Mouse (Mus musculus) stomach, embryonic 16.5 days (tissue): ENCODE measurements around the gene Sirt4. TPM values are rescaled to one million over a fixed set of nuclear protein-coding genes. Genes with fewer than 3 reads are reported as not detected.
"Not testable (repeated sequence)": the region's sequence is repeated elsewhere in the genome, so short reads cannot be mapped to it uniquely, and the experiment has no call there.

Source experiments
- ATAC-seq: fragments of 200-750 bp; cut with Nextera tagmentation; 2 replicates; pipeline ENCODE4 v1.8.0; 2017; ENCODE audit warnings: moderate number of reproducible peaks, moderate TSS enrichment; ENCODE audit not compliant: insufficient read depth, low FRiP score
- H3K27ac ChIP-seq: fragments of 300-500 bp; sonication (generic); 2 replicates; pipeline ENCODE4 v1.5.1; 2014; ENCODE audit warnings: low read length
- H3K27me3 ChIP-seq: fragments of 300-500 bp; sonication (generic); 2 replicates; pipeline ENCODE4 v1.6.1; 2014; ENCODE audit warnings: low read length, control low read depth, mixed read lengths; ENCODE audit not compliant: control insufficient read depth, insufficient read depth
- H3K36me3 ChIP-seq: fragments of 300-500 bp; sonication (generic); 2 replicates; pipeline ENCODE4 v1.6.1; 2014; ENCODE audit warnings: low read length; ENCODE audit not compliant: control insufficient read depth, insufficient read depth
- H3K4me1 ChIP-seq: fragments of 300-500 bp; sonication (generic); 2 replicates; pipeline ENCODE4 v1.6.1; 2014; ENCODE audit warnings: low read length, control low read depth, mixed read lengths; ENCODE audit not compliant: control insufficient read depth, insufficient read depth
- H3K4me2 ChIP-seq: fragments of 300-500 bp; sonication (generic); 2 replicates; pipeline ENCODE4 v1.6.1; 2014; ENCODE audit warnings: low read depth, low read length, mixed read lengths
- H3K4me3 ChIP-seq: fragments of 300-500 bp; sonication (generic); replicated peaks from 2 replicates; pipeline ENCODE4 v1.5.1; 2014; ENCODE audit warnings: mild to moderate bottlenecking, low read length
- H3K9ac ChIP-seq: fragments of 300-500 bp; sonication (generic); 2 replicates; pipeline ENCODE4 v1.6.1; 2014; ENCODE audit warnings: low read length
- H3K9me3 ChIP-seq: fragments of 300-500 bp; sonication (generic); replicated peaks from 2 replicates; pipeline ENCODE4 v1.6.1; 2016; ENCODE audit warnings: low read length, control low read depth; ENCODE audit not compliant: control insufficient read depth
- whole genome bisulfite sequencing: fragments of 180-500 bp; shearing (Covaris S2); extraction: QIAGEN DNeasy Blood & Tissue Kit; methylation state at CpG from one replicate; pipeline ENCODE4 v1.1.7; 2014; 5-methylcytosine and 5-hydroxymethylcytosine counted together
- polyA plus RNA-seq: library from polyadenylated mRNA; unstranded; fragments of >200 nt; fragmentation: Nextera tagmentation; extraction: Ambion mirVana; gene quantifications from 2 replicates; pipeline ENCODE4 v1.2.1, GENCODE M21; 2015

The Sirt4 gene
- polyA plus RNA-seq, 1 experiment from 2014 or later, result 28.0 TPM

GRCm38 (mm10) chr5:115447108-115447507 is 37.4 kb downstream of the Sirt4 start:
- H3K9ac ChIP-seq, result no peak overlapping the region
- H3K27ac ChIP-seq, result no peak overlapping the region
- 80% methylated on average over 17 of the region's 17 CpGs for WGBS
- H3K4me3 ChIP-seq, result no peak overlapping the region
- no peaks in the 10 kb centered on the region for H3K27me3 ChIP-seq
- no peaks in the 10 kb centered on the region for H3K9me3 ChIP-seq
- no peak overlapping the region for H3K4me2 ChIP-seq
- H3K4me1 ChIP-seq, result no peaks in the 10 kb centered on the region
- no peaks in the 10 kb centered on the region; the same call in 1 of the 2 replicates for H3K36me3 ChIP-seq
- ATAC-seq, result no peak; the same call in 1 of the 2 replicates

- H3K36me3 ChIP-seq, result no peaks in the 10 kb centered on the region
- ATAC-seq, result no peak
- 90% methylated on average over 11 of the region's 11 CpGs for WGBS
Measured at GRCm38 (mm10) chr5:115444130-115444529, 40.4 kb downstream of the Sirt4 start.

GRCm38 (mm10) chr5:115442663-115443062 is 41.9 kb downstream of the Sirt4 start:
- H3K4me2 ChIP-seq, H3K36me3 ChIP-seq, H3K27ac ChIP-seq, H3K27me3 ChIP-seq, H3K9ac ChIP-seq, H3K9me3 ChIP-seq, H3K4me3 ChIP-seq, ATAC-seq, H3K4me1 ChIP-seq: not testable (repeated sequence)
- WGBS, result 77% methylated on average over 5 of the region's 5 CpGs

More at GRCm38 (mm10) chr5:115444130-115444529, 40.4 kb downstream of the Sirt4 start:
- H3K9ac ChIP-seq, result no peak overlapping the region
- H3K9me3 ChIP-seq, result no peaks in the 10 kb centered on the region
- no peaks in the 10 kb centered on the region for H3K27me3 ChIP-seq
- H3K27ac ChIP-seq, result no peak overlapping the region
- H3K4me2 ChIP-seq, result no peak overlapping the region
- no peak overlapping the region for H3K4me3 ChIP-seq
- H3K4me1 ChIP-seq, result peaks cover 3% of the 10 kb centered on the region; the same call in 1 of the 2 replicates

- Histone ChIP-seq H3K4me1 (peaks cover 12% of the 10 kb centered on the region), H3K27ac (no peak overlapping the region), H3K4me2 (no peak overlapping the region), H3K4me3 (no peak overlapping the region), H3K36me3 (no peaks in the 10 kb centered on the region), H3K9me3 (no peaks in the 10 kb centered on the region), H3K9ac (no peak overlapping the region), H3K27me3 (no peaks in the 10 kb centered on the region)
- ATAC-seq, result peak; percentile 23; the same call in 1 of the 2 replicates
- 43% methylated on average over 14 of the region's 14 CpGs for WGBS
Measured at GRCm38 (mm10) chr5:115441205-115441849, 43.2 kb downstream of the Sirt4 start.

- H3K4me1 ChIP-seq, result peaks cover 33% of the 10 kb centered on the region
- H3K27ac ChIP-seq, result no peak overlapping the region
- no peak overlapping the region for H3K9ac ChIP-seq
Measured at GRCm38 (mm10) chr5:115438667-115439066, 45.9 kb downstream of the Sirt4 start.

GRCm38 (mm10) chr5:115437945-115438315 is 46.6 kb downstream of the Sirt4 start:
- Histone ChIP-seq H3K27me3 (no peaks in the 10 kb centered on the region), H3K9ac (no peak overlapping the region), H3K4me2 (no peak overlapping the region), H3K9me3 (no peaks in the 10 kb centered on the region), H3K36me3 (0 out of 2 replicates have a peak, but pooled peaks cover 3% of the 10 kb centered on the region), H3K4me3 (no peak overlapping the region), H3K4me1 (peaks cover 33% of the 10 kb centered on the region), H3K27ac (no peak overlapping the region)
- ATAC-seq, result no peak
- WGBS, result 35% methylated on average over 2 of the region's 2 CpGs

More at GRCm38 (mm10) chr5:115438667-115439066, 45.9 kb downstream of the Sirt4 start:
- H3K36me3 ChIP-seq, result 0 out of 2 replicates have a peak, but pooled peaks cover 3% of the 10 kb centered on the region
- no peak overlapping the region for H3K4me3 ChIP-seq
- no peaks in the 10 kb centered on the region for H3K27me3 ChIP-seq
- no peaks in the 10 kb centered on the region for H3K9me3 ChIP-seq
- H3K4me2 ChIP-seq, result no peak overlapping the region
- no peak for ATAC-seq
- WGBS, result 62% methylated on average over 7 of the region's 7 CpGs

- Histone ChIP-seq H3K9ac (peak overlapping the region; percentile 80; the same call in 1 of the 2 replicates), H3K4me1 (peaks cover 33% of the 10 kb centered on the region), H3K9me3 (no peaks in the 10 kb centered on the region), H3K27me3 (no peaks in the 10 kb centered on the region), H3K36me3 (0 out of 2 replicates have a peak, but pooled peaks cover 3% of the 10 kb centered on the region), H3K4me3 (peak overlapping the region; percentile 46), H3K4me2 (no peak overlapping the region), H3K27ac (peak overlapping the region; percentile 93)
- whole genome bisulfite sequencing, result 68% methylated on average over 7 of the region's 7 CpGs
- no peak for ATAC-seq
Measured at GRCm38 (mm10) chr5:115437242-115437944, 47.1 kb downstream of the Sirt4 start.

GRCm38 (mm10) chr5:115436421-115437124 is 48.0 kb downstream of the Sirt4 start:
- no peaks in the 10 kb centered on the region for H3K27me3 ChIP-seq
- peak; percentile 81; the same call in 1 of the 2 replicates for ATAC-seq

More at GRCm38 (mm10) chr5:115436421-115437124, 48.0 kb downstream of the Sirt4 start:
- peak overlapping the region; percentile 73 for H3K4me2 ChIP-seq
- under 1% methylated on average over 43 of the region's 43 CpGs for WGBS
- H3K4me3 ChIP-seq, result peak overlapping the region; percentile 46
- no peaks in the 10 kb centered on the region for H3K9me3 ChIP-seq
- H3K36me3 ChIP-seq, result 0 out of 2 replicates have a peak, but pooled peaks cover 3% of the 10 kb centered on the region
- peak overlapping the region; percentile 93 for H3K27ac ChIP-seq
- H3K4me1 ChIP-seq, result peaks cover 39% of the 10 kb centered on the region
- H3K9ac ChIP-seq, result peak overlapping the region; percentile 80
